Mouse (Mus musculus): ENCODE measurements around the gene Hbb-y.
A peak's percentile ranks its signal among the peaks of the same experiment; 100 is the strongest.
"Not testable (repeated sequence)": the region's sequence is repeated elsewhere in the genome, so short reads cannot be mapped to it uniquely, and the experiment has no call there.

The Hbb-y gene

GRCm38 (mm10) chr7:103853090-103853489, at the start of gene Hbb-y:
Gene Hbb-y (minus strand): TSS chr7:103853216.
- no peak for DNase-seq (ENCODE audit: low read depth, low spot score)

GRCm38 (mm10) chr7:103894385-103894784, 41.4 kb upstream of the Hbb-y start, which contains the start of gene Olfr64:
Gene Olfr64 (minus strand): TSS chr7:103894485.
- DNase-seq (ENCODE audit: low read depth, low spot score): no peak

GRCm38 (mm10) chr7:103886152-103886551, 33.1 kb upstream of the Hbb-y start, which contains the start of gene Olfr66:
Gene Olfr66 (minus strand): TSS chr7:103886252.
- DNase-seq (ENCODE audit: low read depth, low spot score): no peak

- DNase-seq (ENCODE audit: low read depth, low spot score): no peak
Observed at GRCm38 (mm10) chr7:103877093-103877492, 24.1 kb upstream of the Hbb-y start.

- DNase-seq (ENCODE audit: low read depth, low spot score): no peak
Observed at GRCm38 (mm10) chr7:103874451-103874850, 21.4 kb upstream of the Hbb-y start.

GRCm38 (mm10) chr7:103873064-103873463, 20.0 kb upstream of the Hbb-y start:
- no peak for DNase-seq (ENCODE audit: low read depth, low spot score)

GRCm38 (mm10) chr7:103870667-103871066, 17.7 kb upstream of the Hbb-y start:
- DNase-seq (ENCODE audit: low read depth, low spot score): peak; percentile 20

- DNase-seq (ENCODE audit: low read depth, low spot score): peak; percentile 27
Observed at GRCm38 (mm10) chr7:103865716-103866115, 12.7 kb upstream of the Hbb-y start.

GRCm38 (mm10) chr7:103861531-103861930, 8.5 kb upstream of the Hbb-y start:
- DNase-seq (ENCODE audit: low read depth, low spot score): no peak

GRCm38 (mm10) chr7:103860855-103861254, 7.8 kb upstream of the Hbb-y start:
- DNase-seq (ENCODE audit: low read depth, low spot score): peak; percentile 64

GRCm38 (mm10) chr7:103859076-103859475, 6.1 kb upstream of the Hbb-y start:
- peak; percentile 22 for DNase-seq (ENCODE audit: low read depth, low spot score)

GRCm38 (mm10) chr7:103854669-103855068, 1.7 kb upstream of the Hbb-y start:
- DNase-seq (ENCODE audit: low read depth, low spot score): no peak

- no peak for DNase-seq (ENCODE audit: low read depth, low spot score)
Observed at GRCm38 (mm10) chr7:103844525-103845325, 8.3 kb downstream of the Hbb-y start.

GRCm38 (mm10) chr7:103843034-103843433, 10.0 kb downstream of the Hbb-y start, which contains the start of gene Hbb-bh1:
Gene Hbb-bh1 (minus strand): TSS chr7:103843164.
- DNase-seq (ENCODE audit: low read depth, low spot score): no peak

GRCm38 (mm10) chr7:103840268-103840667, 12.7 kb downstream of the Hbb-y start, which contains the start of gene Hbb-bh2:
Gene Hbb-bh2 (minus strand): TSS chr7:103840520.
- no peak for DNase-seq (ENCODE audit: low read depth, low spot score)

- peak; percentile 39 for DNase-seq (ENCODE audit: low read depth, low spot score)
Observed at GRCm38 (mm10) chr7:103827808-103828207, 25.2 kb downstream of the Hbb-y start, which contains the start of gene Hbb-bs. Gene Hbb-bs (minus strand): TSS chr7:103828096.

- DNase-seq (ENCODE audit: low read depth, low spot score): not testable (repeated sequence)
Observed at GRCm38 (mm10) chr7:103827139-103827538, 25.9 kb downstream of the Hbb-y start.

- DNase-seq (ENCODE audit: low read depth, low spot score): no peak
Observed at GRCm38 (mm10) chr7:103826255-103826887, 26.6 kb downstream of the Hbb-y start.

- no peak for DNase-seq (ENCODE audit: low read depth, low spot score)
Observed at GRCm38 (mm10) chr7:103825536-103826254, 27.3 kb downstream of the Hbb-y start.

- no peak for DNase-seq (ENCODE audit: low read depth, low spot score)
Observed at GRCm38 (mm10) chr7:103824597-103824996, 28.4 kb downstream of the Hbb-y start.

- not testable (repeated sequence) for DNase-seq (ENCODE audit: low read depth, low spot score)
Observed at GRCm38 (mm10) chr7:103815085-103815484, 37.9 kb downstream of the Hbb-y start.

GRCm38 (mm10) chr7:103813766-103814165, 39.2 kb downstream of the Hbb-y start, which contains the start of gene Hbb-bt:
Gene Hbb-bt (minus strand): TSS chr7:103813996.
- DNase-seq (ENCODE audit: low read depth, low spot score): peak; percentile 27

Measured in skeletal muscle tissue, adult 2 months (tissue).